Comparison of ENCODE assay signal across 28 mouse cellular contexts in the genomic region with DNA sequence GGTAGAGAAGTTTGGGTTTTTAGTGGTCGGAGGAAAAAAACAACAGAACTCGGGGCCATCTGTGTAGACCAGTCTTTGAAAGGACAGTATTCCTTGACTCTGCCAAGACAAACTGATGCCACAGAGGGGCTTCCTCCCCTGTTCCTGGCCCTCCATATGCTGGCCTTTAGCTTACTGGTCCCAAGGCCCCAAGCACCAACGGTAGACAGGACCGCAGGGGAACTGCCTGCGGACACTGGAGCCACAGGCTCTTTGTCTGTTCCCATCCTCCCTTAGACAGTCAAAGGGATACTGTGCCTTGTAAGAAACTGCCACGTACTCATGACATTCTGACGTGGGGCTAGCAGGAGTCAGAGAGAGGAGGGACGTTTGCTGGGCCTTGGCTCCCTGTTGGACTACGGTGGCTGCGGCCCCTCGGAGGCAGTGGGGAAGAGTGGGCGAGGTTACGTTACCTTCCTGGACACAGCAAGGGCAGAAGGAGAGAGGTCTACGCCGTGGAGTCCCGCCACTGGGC.
"Had no signal": no experiment of that assay in that cellular context is flagged by ENCODE, and none has a peak within 500 bp of the region (broad histone marks: within the 10 kb centered on the region; RNA-seq: fewer than 3 reads in every experiment).

No protein-coding gene starts in this region.

- H3K9ac ChIP-seq: embryonic facial prominence, embryonic 12.5 days; embryonic facial prominence, embryonic 13.5 days; embryonic facial prominence, embryonic 15.5 days; forebrain, embryonic 12.5 days; forebrain, embryonic 13.5 days; forebrain, embryonic 15.5 days; forebrain, postnatal 0 days had no signal

- DNase-seq: cerebellum, adult 8-10 months; cerebellum, adult 9-10 months; cerebellum, adult 9-11 months; cerebellum, postnatal 10 days; cerebellum, postnatal 14 days; cerebellum, postnatal 25 days; cerebellum, postnatal 36 days; embryo, embryonic 11 days; forebrain, postnatal 0 days; gastrocnemius, adult 2 months; gastrocnemius, postnatal 10 days; gastrocnemius, postnatal 14 days; gastrocnemius, postnatal 25 days; gastrocnemius, postnatal 36 days; heart, adult 11 months; heart, adult 18-20 months; heart, adult 2 months had no signal

- H3K4me1 ChIP-seq: embryonic facial prominence, embryonic 12.5 days; embryonic facial prominence, embryonic 15.5 days; forebrain, embryonic 13.5 days; forebrain, embryonic 15.5 days had no signal

- H3K9me3 ChIP-seq: embryonic facial prominence, embryonic 10.5 days; embryonic facial prominence, embryonic 12.5 days; embryonic facial prominence, embryonic 13.5 days; embryonic facial prominence, embryonic 15.5 days; forebrain, embryonic 10.5 days; forebrain, embryonic 12.5 days; forebrain, embryonic 13.5 days; forebrain, embryonic 15.5 days had no signal

- H3K27ac ChIP-seq: embryonic facial prominence, embryonic 10.5 days; embryonic facial prominence, embryonic 12.5 days; embryonic facial prominence, embryonic 13.5 days; embryonic facial prominence, embryonic 15.5 days; forebrain, embryonic 10.5 days; forebrain, embryonic 12.5 days; forebrain, embryonic 13.5 days; forebrain, embryonic 15.5 days; gastrocnemius, adult 2 months; heart, adult 2 months had no signal

- H3K4me2 ChIP-seq: embryonic facial prominence, embryonic 12.5 days; embryonic facial prominence, embryonic 13.5 days; embryonic facial prominence, embryonic 15.5 days; forebrain, embryonic 12.5 days; forebrain, embryonic 13.5 days; forebrain, embryonic 15.5 days had no signal

- H3K27me3 ChIP-seq: embryonic facial prominence, embryonic 12.5 days; embryonic facial prominence, embryonic 13.5 days; embryonic facial prominence, embryonic 15.5 days; forebrain, embryonic 12.5 days; forebrain, embryonic 13.5 days; forebrain, embryonic 15.5 days had no signal

- H3K4me3 ChIP-seq: embryonic facial prominence, embryonic 10.5 days; embryonic facial prominence, embryonic 12.5 days; embryonic facial prominence, embryonic 13.5 days; embryonic facial prominence, embryonic 15.5 days; erythroblast, embryonic 14.5 days; forebrain, embryonic 10.5 days; forebrain, embryonic 12.5 days; forebrain, embryonic 13.5 days; forebrain, embryonic 15.5 days; gastrocnemius, adult 2 months; heart, adult 2 months had no signal

- ATAC-seq: forebrain, embryonic 13.5 days; forebrain, embryonic 14.5 days; forebrain, embryonic 15.5 days; forebrain, embryonic 16.5 days; forebrain, postnatal 0 days had no signal
